Mouse (Mus musculus): ENCODE measurements at regions not wholly inside any gene's neighbourhood (a gene's known extent, or its start where the extent isn't known, plus 50 kb on each side); places are given as distances from the start of the nearest gene placed in this dataset.
"Not testable (repeated sequence)": the region's sequence is repeated elsewhere in the genome, so short reads cannot be mapped to it uniquely, and the experiment has no call there.

DNA sequence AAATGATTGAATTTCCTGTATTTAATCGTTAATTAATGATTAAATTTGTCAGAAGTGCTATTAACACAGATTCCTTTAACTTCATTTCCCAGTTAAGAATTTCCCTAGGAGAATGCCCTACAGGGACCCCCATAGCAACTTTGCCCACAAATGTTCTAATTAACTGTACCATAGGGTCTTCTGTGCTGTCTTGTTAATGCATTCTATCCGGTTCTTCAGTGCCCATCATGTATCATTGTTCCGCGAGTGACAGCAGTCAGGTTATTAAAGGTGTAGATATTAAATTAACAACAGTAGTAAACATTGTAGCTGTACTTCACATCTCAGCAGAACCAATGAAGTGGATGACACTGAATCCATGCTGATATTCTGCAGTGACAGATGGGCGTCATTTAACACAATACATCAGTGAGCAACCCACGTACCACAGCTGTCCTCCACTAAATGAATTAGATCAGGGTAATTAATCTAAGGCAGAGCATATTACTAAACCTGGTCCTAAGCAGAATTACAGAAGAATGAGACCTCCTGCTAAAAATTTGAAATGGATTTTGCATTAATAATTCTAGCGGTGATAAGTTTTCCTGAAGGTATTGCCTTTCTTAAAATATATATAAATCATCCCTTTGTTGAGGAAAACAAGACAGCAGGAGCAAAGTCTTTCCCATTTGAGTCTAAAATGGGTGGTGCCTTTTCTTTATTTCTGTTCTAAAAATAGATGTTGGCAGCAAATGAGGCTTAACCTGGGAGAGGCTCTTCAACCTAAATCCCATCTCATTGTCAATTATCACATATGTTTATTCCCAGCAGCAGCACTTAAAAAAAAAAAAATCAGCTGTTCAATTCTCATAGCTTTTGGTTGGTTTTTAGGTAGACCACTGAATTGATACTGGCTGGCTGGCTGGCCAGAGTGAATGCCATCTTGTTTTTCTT, 872.3 kb downstream of the Nxph1 start:
- H3K9ac ChIP-seq: no peak overlapping the region
- H3K4me3 ChIP-seq: no peak overlapping the region
- 86% methylated on average over 7 of the region's 7 CpGs for WGBS
- H3K27ac ChIP-seq: no peak overlapping the region
- no peak for ATAC-seq (ENCODE audit: low FRiP score, low read depth)
- no peaks in the 10 kb centered on the region for H3K36me3 ChIP-seq
- no peaks in the 10 kb centered on the region for H3K27me3 ChIP-seq
- no peak overlapping the region for H3K4me2 ChIP-seq (replicated peaks)
- no peaks in the 10 kb centered on the region for H3K4me1 ChIP-seq
- H3K9me3 ChIP-seq: no peaks in the 10 kb centered on the region

DNA sequence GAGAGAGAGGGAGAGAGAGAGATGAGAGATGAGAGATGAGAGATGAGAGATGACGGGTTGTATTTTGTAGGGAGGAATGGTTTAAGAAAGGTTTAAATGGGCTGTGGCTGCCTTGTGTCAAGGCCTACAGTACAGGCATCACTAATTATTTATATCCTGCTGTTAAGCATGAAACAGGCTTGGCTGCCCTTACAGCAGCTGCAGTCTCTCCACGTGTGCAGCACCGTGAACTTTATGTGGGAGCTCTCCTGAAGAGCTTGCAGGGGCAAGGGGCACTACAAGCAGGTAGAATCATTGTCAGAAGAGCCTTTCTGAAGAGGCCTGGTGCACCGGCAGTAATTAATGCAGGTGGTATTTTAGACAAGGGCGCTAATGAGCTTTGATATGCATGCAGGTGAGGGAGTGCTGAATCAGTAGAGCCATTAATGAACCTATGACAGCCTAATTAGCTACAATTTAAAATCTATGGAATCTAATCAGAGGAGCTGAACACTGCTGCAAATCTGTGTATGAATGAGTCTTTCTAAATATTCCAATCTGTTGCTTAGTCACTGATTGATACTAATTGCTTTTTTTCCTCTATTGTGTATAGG, 886.7 kb downstream of the Nxph1 start:
- 35% methylated on average over 5 of the region's 5 CpGs for WGBS
- Histone ChIP-seq H3K9me3 (no peaks in the 10 kb centered on the region), H3K4me3 (no peak overlapping the region), H3K4me1 (no peaks in the 10 kb centered on the region), H3K36me3 (no peaks in the 10 kb centered on the region), H3K9ac (no peak overlapping the region), H3K27me3 (no peaks in the 10 kb centered on the region), H3K4me2 (replicated peaks) (no peak overlapping the region), H3K27ac (no peak overlapping the region)
- ATAC-seq (ENCODE audit: low FRiP score, low read depth): no peak

DNA sequence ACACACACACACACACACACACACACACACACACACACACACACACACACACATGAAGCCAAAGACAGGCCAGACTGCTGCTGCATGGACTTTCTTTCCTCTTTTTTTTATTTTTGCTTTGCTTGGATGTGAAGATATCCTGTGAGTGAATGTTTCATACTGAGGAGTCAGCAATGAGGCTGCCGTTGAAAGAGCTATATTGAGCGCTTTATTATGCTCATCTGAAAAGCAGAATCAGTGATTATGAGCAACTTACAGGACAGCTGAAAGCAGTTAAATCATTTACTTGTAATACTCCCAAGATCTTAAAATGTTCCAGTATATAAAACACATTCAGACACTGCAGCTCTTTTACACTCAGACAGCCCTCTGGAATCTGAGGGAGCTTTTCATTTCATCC, 894.2 kb downstream of the Nxph1 start:
- Histone ChIP-seq H3K27ac (no peak overlapping the region), H3K36me3 (no peaks in the 10 kb centered on the region), H3K27me3 (no peaks in the 10 kb centered on the region), H3K4me2 (replicated peaks) (no peak overlapping the region), H3K9ac (no peak overlapping the region), H3K9me3 (no peaks in the 10 kb centered on the region), H3K4me1 (no peaks in the 10 kb centered on the region), H3K4me3 (no peak overlapping the region)
- ATAC-seq (ENCODE audit: low FRiP score, low read depth): no peak
- WGBS: 81% methylated on average over 2 of the region's 2 CpGs

DNA sequence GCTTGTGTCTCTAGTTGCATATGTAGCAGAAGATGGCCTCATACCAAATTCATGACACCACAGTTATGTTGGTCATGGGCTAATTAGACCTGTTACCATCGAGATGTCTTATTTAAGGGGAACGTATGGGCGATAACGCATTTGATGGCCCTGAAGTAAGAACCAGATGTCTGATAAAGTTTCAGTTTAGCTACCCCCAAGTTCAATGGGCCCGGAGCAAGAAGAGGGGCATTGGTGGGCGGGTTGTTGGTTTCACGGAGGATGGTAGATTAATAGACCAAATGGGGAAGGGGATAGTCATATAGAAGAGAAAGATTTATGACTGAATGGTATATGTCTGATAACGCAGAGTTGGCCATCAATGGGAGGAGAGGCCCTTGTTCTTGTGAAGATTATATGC, 941.6 kb downstream of the Nxph1 start:
- not testable (repeated sequence) for H3K9ac ChIP-seq; H3K4me1 ChIP-seq; H3K27me3 ChIP-seq; H3K9me3 ChIP-seq; H3K27ac ChIP-seq; H3K4me3 ChIP-seq; H3K36me3 ChIP-seq; H3K4me2 ChIP-seq (replicated peaks)
- peak; percentile 100 for ATAC-seq (ENCODE audit: low FRiP score, low read depth)
- 84% methylated on average over 8 of the region's 8 CpGs for WGBS

All from limb, embryonic 13.5 days (tissue).